Mouse (Mus musculus) lung, adult 2 months (tissue): ENCODE data around the gene Cyfip1. TPM values are rescaled to one million over a fixed set of nuclear protein-coding genes. Genes with fewer than 3 reads are reported as not detected.
"Not testable (repeated sequence)": the region's sequence is repeated elsewhere in the genome, so short reads cannot be mapped to it uniquely, and the experiment has no call there.

ENCODE experiments used
- DNase-seq: peaks from one replicate; pipeline ENCODE4 v3.0.0; 2022
- H3K4me1 ChIP-seq: fragments of 200-500 bp; 2 replicates; pipeline ENCODE4 v1.6.1; 2011; ENCODE audit warnings: low read length; ENCODE audit not compliant: control insufficient read depth, insufficient read depth
- H3K4me3 ChIP-seq: fragments of 200-500 bp; replicated peaks from 2 replicates; pipeline ENCODE3; 2011; ENCODE audit warnings: low read depth, mild to moderate bottlenecking, control low read depth, low read length; ENCODE audit errors: extremely low read depth
- CTCF ChIP-seq: fragments of 200-500 bp; IDR thresholded peaks from 2 replicates; pipeline ENCODE4 v1.5.1; 2011; ENCODE audit warnings: mild to moderate bottlenecking, low read length, control low read depth; ENCODE audit not compliant: insufficient read depth
- POLR2A ChIP-seq: fragments of 200-500 bp; IDR thresholded peaks from 2 replicates; pipeline ENCODE4 v1.6.1; 2011; ENCODE audit warnings: low read depth, mild to moderate bottlenecking, control low read depth, low read length, borderline replicate concordance; ENCODE audit errors: extremely low read depth
- WGBS: fragments of 180-500 bp; shearing (Covaris S2); methylation state at CpG from one replicate; pipeline ENCODE4 v1.1.7; 2018; 5-methylcytosine and 5-hydroxymethylcytosine counted together
- polyA plus RNA-seq: library from polyadenylated mRNA; depleted of rRNA; stranded (reverse); fragments of >200 nt; gene quantifications from 2 replicates; pipeline ENCODE4 v1.2.3, GENCODE M21; 2012

Cyfip1 gene
- polyA plus RNA-seq, 1 experiment = 66.8 TPM

GRCm38 (mm10) chr7:55912118-55912517, 70.6 kb downstream of the Cyfip1 start:
- Histone ChIP-seq H3K4me3 (no peak overlapping the region), H3K4me1 (no peaks in the 10 kb centered on the region)
- 97% methylated on average over 5 of the region's 5 CpGs for WGBS
- TF ChIP-seq POLR2A = no peak
- TF ChIP-seq CTCF = no peak
- no peak for DNase-seq

- not testable (repeated sequence) for H3K4me1 ChIP-seq, DNase-seq, H3K4me3 ChIP-seq
- WGBS = 93% methylated on average over 11 of the region's 11 CpGs
Measured at GRCm38 (mm10) chr7:55918365-55918764, 76.8 kb downstream of the Cyfip1 start.

- H3K4me1 ChIP-seq = no peaks in the 10 kb centered on the region
- 96% methylated on average over 4 of the region's 4 CpGs for WGBS
- H3K4me3 ChIP-seq = no peak overlapping the region
- no peak for TF ChIP-seq POLR2A
- TF ChIP-seq CTCF = no peak
- DNase-seq = no peak
Measured at GRCm38 (mm10) chr7:55927262-55927661, 85.7 kb downstream of the Cyfip1 start.

GRCm38 (mm10) chr7:55928649-55929048, 87.1 kb downstream of the Cyfip1 start:
- 74% methylated on average over 2 of the region's 2 CpGs for WGBS
- TF ChIP-seq CTCF = no peak
- TF ChIP-seq POLR2A = no peak
- H3K4me3 ChIP-seq = no peak overlapping the region
- no peak for DNase-seq
- no peaks in the 10 kb centered on the region for H3K4me1 ChIP-seq

GRCm38 (mm10) chr7:55935025-55935424, 93.5 kb downstream of the Cyfip1 start:
- Histone ChIP-seq H3K4me3 (no peak overlapping the region), H3K4me1 (no peaks in the 10 kb centered on the region)
- WGBS = 91% methylated on average over 2 of the region's 2 CpGs
- no peak for DNase-seq
- TF ChIP-seq CTCF (no peak), POLR2A (no peak)

GRCm38 (mm10) chr7:55938341-55938740, 96.8 kb downstream of the Cyfip1 start:
- H3K4me3 ChIP-seq = no peak overlapping the region
- no peaks in the 10 kb centered on the region for H3K4me1 ChIP-seq
- 77% methylated on average over 4 of the region's 4 CpGs for WGBS
- no peak for DNase-seq
- TF ChIP-seq CTCF = no peak
- TF ChIP-seq POLR2A = no peak

- H3K4me1 ChIP-seq = no peaks in the 10 kb centered on the region
- 93% methylated on average over 2 of the region's 2 CpGs for WGBS
- no peak for DNase-seq
- no peak for TF ChIP-seq POLR2A
- TF ChIP-seq CTCF = no peak
- no peak overlapping the region for H3K4me3 ChIP-seq
Measured at GRCm38 (mm10) chr7:55956054-55956453, 114.5 kb downstream of the Cyfip1 start.

- Histone ChIP-seq H3K4me3 (no peak overlapping the region), H3K4me1 (no peaks in the 10 kb centered on the region)
- no peak for DNase-seq
- whole genome bisulfite sequencing = 73% methylated on average over 3 of the region's 3 CpGs
- no peak for TF ChIP-seq CTCF
- no peak for TF ChIP-seq POLR2A
Measured at GRCm38 (mm10) chr7:55957178-55957577, 115.6 kb downstream of the Cyfip1 start.

GRCm38 (mm10) chr7:55957916-55958315, 116.4 kb downstream of the Cyfip1 start:
- no peak for TF ChIP-seq CTCF
- TF ChIP-seq POLR2A = no peak
- no peak for DNase-seq
- Histone ChIP-seq H3K4me3 (no peak overlapping the region), H3K4me1 (no peaks in the 10 kb centered on the region)
- 84% methylated on average over 4 of the region's 4 CpGs for WGBS

GRCm38 (mm10) chr7:55959801-55960200, 118.3 kb downstream of the Cyfip1 start:
- no peak for DNase-seq
- TF ChIP-seq POLR2A (no peak), CTCF (no peak)
- 84% methylated on average over 3 of the region's 3 CpGs for WGBS
- Histone ChIP-seq H3K4me1 (no peaks in the 10 kb centered on the region), H3K4me3 (no peak overlapping the region)

- H3K4me1 ChIP-seq = no peaks in the 10 kb centered on the region
- 91% methylated on average over 1 of the region's 1 CpGs for WGBS
- no peak for DNase-seq
- H3K4me3 ChIP-seq = no peak overlapping the region
- TF ChIP-seq POLR2A = no peak
- TF ChIP-seq CTCF = no peak
Measured at GRCm38 (mm10) chr7:55960506-55960905, 119.0 kb downstream of the Cyfip1 start.
